Comparison of ENCODE assay signal across 16 mouse cellular contexts in genomic region chr5:116407321-116407720, GRCm38 (mm10). TPM values are rescaled to one million over a fixed set of nuclear protein-coding genes. Genes with fewer than 3 reads are reported as not detected.
A peak's percentile ranks its signal among the peaks of the same experiment; 100 is the strongest.
DNase-seq lines count a peak whose midpoint lies in the region; ATAC-seq and TF ChIP-seq lines count a peak whose summit lies in the region.
"Had no signal": no experiment of that assay in that cellular context is flagged by ENCODE, and none has a peak within 500 bp of the region (broad histone marks: within the 10 kb centered on the region; RNA-seq: fewer than 3 reads in every experiment).

No protein-coding gene starts in this region.

- H3K4me2 ChIP-seq in embryonic facial prominence, embryonic 13.5 days: no peak overlapping the region
- H3K4me2 ChIP-seq in kidney, embryonic 16.5 days (replicated peaks; ENCODE audit: low read depth, low read length): no peak overlapping the region
- H3K4me2 ChIP-seq in intestine, postnatal 0 days (replicated peaks; ENCODE audit: low read depth): no peak overlapping the region
- H3K4me2 ChIP-seq: liver, embryonic 13.5 days had no signal

- peaks cover 17% of the 10 kb centered on the region for H3K4me1 ChIP-seq in embryonic facial prominence, embryonic 13.5 days
- H3K4me1 ChIP-seq in embryonic facial prominence, embryonic 10.5 days: peaks cover 28% of the 10 kb centered on the region
- H3K4me1 ChIP-seq in kidney, embryonic 16.5 days (ENCODE audit: insufficient read depth, low read length): peaks cover 15% of the 10 kb centered on the region; the same call in 1 of the 2 replicates
- no peaks in the 10 kb centered on the region for H3K4me1 ChIP-seq in kidney, adult 2 months (ENCODE audit: control insufficient read depth, insufficient read depth, low read length)
- H3K4me1 ChIP-seq in intestine, postnatal 0 days (replicated peaks; ENCODE audit: control insufficient read depth, insufficient read depth, low read length): no peaks in the 10 kb centered on the region

- H3K9me3 ChIP-seq in embryonic facial prominence, embryonic 13.5 days: no peaks in the 10 kb centered on the region
- H3K9me3 ChIP-seq in embryonic facial prominence, embryonic 10.5 days: no peaks in the 10 kb centered on the region
- H3K9me3 ChIP-seq in kidney, embryonic 16.5 days (ENCODE audit: low read length): no peaks in the 10 kb centered on the region
- H3K9me3 ChIP-seq in intestine, postnatal 0 days (ENCODE audit: control insufficient read depth): no peaks in the 10 kb centered on the region
- H3K9me3 ChIP-seq: liver, embryonic 13.5 days had no signal

- H3K9ac ChIP-seq in embryonic facial prominence, embryonic 13.5 days: no peak overlapping the region
- H3K9ac ChIP-seq in kidney, embryonic 16.5 days (replicated peaks; ENCODE audit: low read length): 0 out of 2 replicates have a peak overlapping the region, but pooled peaks have one; percentile 22
- H3K9ac ChIP-seq in intestine, postnatal 0 days (ENCODE audit: low read depth, low read length): no peak overlapping the region
- H3K9ac ChIP-seq: liver, embryonic 13.5 days had no signal

- TF ChIP-seq POLR2A in kidney, adult 2 months (IDR thresholded peaks at IDR 0.05; ENCODE audit: low read depth, low read length): no peak

- TF ChIP-seq CTCF in kidney, adult 2 months (conservative IDR thresholded peaks at IDR 0.05; ENCODE audit: insufficient read depth, insufficient read length, low read depth, low read length): no peak
- TF ChIP-seq CTCF in intestine, postnatal 0 days (IDR thresholded peaks at IDR 0.05; ENCODE audit: low read depth): no peak

- peak overlapping the region; percentile 33 for H3K27ac ChIP-seq in embryonic facial prominence, embryonic 13.5 days
- no peak overlapping the region for H3K27ac ChIP-seq in embryonic facial prominence, embryonic 10.5 days (replicated peaks)
- H3K27ac ChIP-seq in kidney, embryonic 16.5 days (ENCODE audit: low read length): no peak overlapping the region
- no peak overlapping the region for H3K27ac ChIP-seq in kidney, adult 2 months (ENCODE audit: insufficient read depth, low read depth, low read length)
- H3K27ac ChIP-seq in intestine, postnatal 0 days (ENCODE audit: low read depth, low read length): peak overlapping the region; percentile 5; the same call in 1 of the 2 replicates
- H3K27ac ChIP-seq: liver, embryonic 13.5 days had no signal

- no peak for DNase-seq in embryonic facial prominence, embryonic 10.5 days (ENCODE audit: low spot score)
- DNase-seq in kidney, adult 2 months: no peak
- DNase-seq in ES-CJ7 (ENCODE audit: low read depth, low spot score): peak; percentile 52
- DNase-seq in cerebellum, adult 9-10 months: no peak
- no peak for DNase-seq in adrenal gland, postnatal 4 days (ENCODE audit: low spot score in 2 of 2)
- DNase-seq: adrenal gland, postnatal 25 days; cerebellum, postnatal 25 days; layer of hippocampus, adult 9-11 months; liver, embryonic 13.5 days; spleen, adult 18-20 months; thymus, postnatal 14 days had no signal

- H3K4me3 ChIP-seq in embryonic facial prominence, embryonic 13.5 days: no peak overlapping the region
- no peak overlapping the region for H3K4me3 ChIP-seq in embryonic facial prominence, embryonic 10.5 days
- H3K4me3 ChIP-seq in kidney, embryonic 16.5 days (ENCODE audit: low read length): no peak overlapping the region
- H3K4me3 ChIP-seq in kidney, adult 2 months (ENCODE audit: insufficient read depth, low read depth, low read length): no peak overlapping the region
- H3K4me3 ChIP-seq in intestine, postnatal 0 days (ENCODE audit: low read depth, low read length): no peak overlapping the region
- H3K4me3 ChIP-seq: liver, embryonic 13.5 days had no signal

- H3K36me3 ChIP-seq in embryonic facial prominence, embryonic 13.5 days: no peaks in the 10 kb centered on the region
- no peaks in the 10 kb centered on the region for H3K36me3 ChIP-seq in embryonic facial prominence, embryonic 10.5 days (replicated peaks)
- H3K36me3 ChIP-seq in kidney, embryonic 16.5 days (ENCODE audit: insufficient read depth, low read length): no peaks in the 10 kb centered on the region
- no peaks in the 10 kb centered on the region for H3K36me3 ChIP-seq in kidney, adult 2 months (ENCODE audit: control insufficient read depth, insufficient read depth, low read length)
- no peaks in the 10 kb centered on the region for H3K36me3 ChIP-seq in intestine, postnatal 0 days (ENCODE audit: control insufficient read depth, insufficient read depth)
- H3K36me3 ChIP-seq: liver, embryonic 13.5 days had no signal

- no peak for ATAC-seq in embryonic facial prominence, embryonic 13.5 days (ENCODE audit: insufficient number of reproducible peaks, insufficient read depth, low FRiP score, low TSS enrichment, low read depth)
- ATAC-seq in kidney, embryonic 16.5 days (ENCODE audit: low FRiP score, low TSS enrichment): no peak
- peak; percentile 46; the same call in 1 of the 2 replicates for ATAC-seq in intestine, postnatal 0 days
- ATAC-seq: inflammation-experienced regulatory T-cells, adult 6 months; midbrain, embryonic 16.5 days had no signal

- WGBS in embryonic facial prominence, embryonic 13.5 days: 21% methylated on average over 4 of the region's 4 CpGs
- 22% methylated on average over 4 of the region's 4 CpGs for WGBS in embryonic facial prominence, embryonic 10.5 days
- WGBS in kidney, embryonic 16.5 days: 33% methylated on average over 4 of the region's 4 CpGs
- 46% methylated on average over 4 of the region's 4 CpGs for WGBS in kidney, adult 2 months
- WGBS in intestine, postnatal 0 days: 32% methylated on average over 3 of the region's 4 CpGs

- no peaks in the 10 kb centered on the region for H3K27me3 ChIP-seq in embryonic facial prominence, embryonic 13.5 days
- H3K27me3 ChIP-seq in embryonic facial prominence, embryonic 10.5 days (replicated peaks; ENCODE audit: low read depth, poor library complexity, severe bottlenecking): peaks cover 9% of the 10 kb centered on the region; the same call in 1 of the 2 replicates
- no peaks in the 10 kb centered on the region for H3K27me3 ChIP-seq in kidney, embryonic 16.5 days (ENCODE audit: insufficient read depth, low read length)
- no peaks in the 10 kb centered on the region for H3K27me3 ChIP-seq in kidney, adult 2 months (replicated peaks; ENCODE audit: control insufficient read depth, insufficient read depth, low read length)
- no peaks in the 10 kb centered on the region for H3K27me3 ChIP-seq in intestine, postnatal 0 days (replicated peaks; ENCODE audit: control insufficient read depth, insufficient read depth, low read length)
- H3K27me3 ChIP-seq: liver, embryonic 13.5 days had no signal

RNA-seq across cellular contexts. Expression of gene Hspb8, which starts 15.3 kb away (rescaled TPM):
- polyA plus RNA-seq in embryonic facial prominence, embryonic 13.5 days (2015; fragmentation: Nextera tagmentation; extraction: Ambion mirVana): 8.4 and 11.0 TPM in 2 replicates
- 6.8 and 8.0 TPM in 2 replicates for polyA plus RNA-seq in embryonic facial prominence, embryonic 10.5 days (2016; fragmentation: Nextera tagmentation; extraction: Ambion mirVana)
- 5.7 and 6.6 TPM in 2 replicates for polyA plus RNA-seq in kidney, embryonic 16.5 days (2015; fragmentation: Nextera tagmentation; extraction: Ambion mirVana)
- 9.8 and 12.8 TPM in 2 replicates for polyA plus RNA-seq in kidney, adult 2 months (2012; rRNA removed)
- polyA plus RNA-seq in intestine, postnatal 0 days (2015; fragmentation: Nextera tagmentation; extraction: Ambion mirVana): 9.0 and 10.5 TPM in 2 replicates
- total RNA-seq in adrenal gland, postnatal 4 days (2021): 10 to 100 TPM; 31.0 to 39.1 TPM
- polyA plus RNA-seq: inflammation-experienced regulatory T-cells, adult 6 months had no signal

Comparison
In these comparisons a context has a peak if more than half of its experiments do, and no peak if none do; other contexts are left out.
1. H3K27ac ChIP-seq: peak in embryonic facial prominence, embryonic 13.5 days (single experiment) and intestine, postnatal 0 days (single experiment); none in embryonic facial prominence, embryonic 10.5 days (single experiment), kidney, embryonic 16.5 days (single experiment) and kidney, adult 2 months (single experiment).